Mouse (Mus musculus): ENCODE measurements around the gene Ears2. TPM values are rescaled to one million over a fixed set of nuclear protein-coding genes. Genes with fewer than 3 reads are reported as not detected.
A peak's percentile ranks its signal among the peaks of the same experiment; 100 is the strongest.

Gene Ears2
- polyA plus RNA-seq, 1 experiment from 2014 or later, result 17.9 TPM

DNA sequence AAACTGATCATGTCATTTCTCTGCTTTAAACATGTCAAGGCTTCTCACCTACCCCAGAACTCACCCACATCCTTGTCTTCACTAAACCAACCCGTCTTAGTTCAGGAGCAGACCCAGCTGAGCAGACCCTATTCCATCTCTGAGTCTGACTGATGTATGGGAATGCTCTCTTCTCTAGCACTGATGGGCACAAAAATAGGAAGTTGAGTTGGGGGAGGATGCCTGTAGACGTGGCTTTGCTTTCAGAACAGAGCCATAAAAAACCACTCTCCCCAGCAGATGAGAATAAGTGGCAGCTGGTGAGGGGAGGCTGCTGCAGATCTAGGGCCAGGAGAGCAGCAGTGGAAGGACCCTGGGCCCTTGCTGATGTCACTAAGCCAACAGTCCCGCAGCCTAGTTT lies 33.7 kb downstream of the Ears2 start:
- H3K36me3 ChIP-seq, result peaks cover 6% of the 10 kb centered on the region
- no peak for ATAC-seq (ENCODE audit: insufficient number of reproducible peaks, insufficient read depth, low FRiP score, low TSS enrichment)
- H3K9me3 ChIP-seq, result no peaks in the 10 kb centered on the region
- H3K4me3 ChIP-seq, result no peak overlapping the region
- 75% methylated on average over 3 of the region's 3 CpGs for WGBS
- no peaks in the 10 kb centered on the region for H3K4me1 ChIP-seq
- no peak overlapping the region for H3K27ac ChIP-seq
- no peaks in the 10 kb centered on the region for H3K27me3 ChIP-seq
- H3K4me2 ChIP-seq (replicated peaks), result no peak overlapping the region
- no peak overlapping the region for H3K9ac ChIP-seq

DNA sequence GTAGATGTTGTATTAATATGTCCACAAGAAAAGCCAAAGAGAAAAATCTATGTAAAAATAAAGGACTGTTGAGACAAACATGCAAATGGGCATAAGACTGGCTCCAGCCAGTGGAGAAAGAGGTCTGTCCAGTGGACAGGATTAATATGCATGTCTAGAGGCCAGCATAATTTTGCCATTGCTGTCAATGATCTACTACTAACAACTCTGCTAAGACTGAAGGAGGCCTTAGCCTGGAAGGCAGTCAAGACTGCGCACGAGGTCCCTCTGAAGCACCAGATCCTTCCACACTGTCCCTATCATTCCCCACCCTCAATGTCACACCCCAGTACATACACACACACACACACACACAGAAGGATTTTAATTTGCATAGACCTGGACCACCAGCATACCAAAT lies 44.9 kb downstream of the Ears2 start:
- Histone ChIP-seq H3K9ac (no peak overlapping the region), H3K9me3 (no peaks in the 10 kb centered on the region), H3K4me2 (replicated peaks) (no peak overlapping the region), H3K27ac (no peak overlapping the region), H3K27me3 (no peaks in the 10 kb centered on the region), H3K4me1 (peaks cover 22% of the 10 kb centered on the region), H3K4me3 (no peak overlapping the region), H3K36me3 (no peaks in the 10 kb centered on the region)
- WGBS, result 93% methylated on average over 2 of the region's 2 CpGs
- ATAC-seq (ENCODE audit: insufficient number of reproducible peaks, insufficient read depth, low FRiP score, low TSS enrichment), result no peak

DNA sequence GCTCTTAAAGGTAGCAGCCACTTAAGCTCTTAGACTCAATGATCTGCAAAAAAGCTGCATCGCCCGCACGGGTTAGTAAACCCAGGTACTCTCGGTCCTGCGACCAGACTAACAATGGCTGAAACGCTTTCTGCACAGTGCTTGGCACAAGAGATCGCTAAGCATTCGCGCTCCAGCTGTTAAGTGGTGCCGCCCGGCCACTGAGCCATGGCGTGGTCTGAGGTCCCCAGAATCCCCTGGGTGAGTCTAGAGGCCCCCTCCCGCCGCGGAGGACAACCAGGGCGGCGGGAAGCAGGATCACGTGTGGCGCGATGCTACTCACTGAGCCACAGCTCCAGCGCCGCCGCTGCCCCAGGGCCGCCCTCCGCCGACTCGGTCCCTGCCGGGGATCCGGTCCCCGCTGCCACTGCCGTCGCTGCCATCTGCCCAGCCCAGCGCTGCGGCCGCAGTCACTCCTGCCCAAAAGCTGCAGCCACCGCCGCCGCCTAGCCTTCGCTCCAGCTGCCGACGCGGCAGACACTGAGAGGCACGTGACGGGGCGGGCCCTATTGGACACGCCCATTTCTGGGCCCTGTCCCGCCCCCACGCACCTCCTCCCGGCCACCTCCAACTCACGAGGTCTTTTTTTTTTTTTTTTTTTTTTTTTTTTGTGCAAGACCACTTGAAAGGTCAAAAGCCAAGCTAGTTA lies 46.3 kb downstream of the Ears2 start, which contains the start of gene Gga2:
Gene Gga2, minus strand, starts transcription at position 556 of the 688 bp plus-strand sequence.
- ATAC-seq (ENCODE audit: insufficient number of reproducible peaks, insufficient read depth, low FRiP score, low TSS enrichment), result peak; percentile 80; the same call in 1 of the 2 replicates
- H3K4me3 ChIP-seq, result peak within 1 kb of the TSS; percentile 81
- peaks cover 27% of the 10 kb centered on the region for H3K4me1 ChIP-seq
- H3K36me3 ChIP-seq, result no peaks in the 10 kb centered on the region
- H3K4me2 ChIP-seq (replicated peaks), result peak within 1 kb of the TSS; percentile 76
- H3K27ac ChIP-seq, result peak within 1 kb of the TSS; percentile 83
- peak within 1 kb of the TSS; percentile 87 for H3K9ac ChIP-seq
- no peaks in the 10 kb centered on the region for H3K9me3 ChIP-seq
- no peaks in the 10 kb centered on the region for H3K27me3 ChIP-seq
- 1% methylated on average over 45 of the region's 50 CpGs for WGBS

DNA sequence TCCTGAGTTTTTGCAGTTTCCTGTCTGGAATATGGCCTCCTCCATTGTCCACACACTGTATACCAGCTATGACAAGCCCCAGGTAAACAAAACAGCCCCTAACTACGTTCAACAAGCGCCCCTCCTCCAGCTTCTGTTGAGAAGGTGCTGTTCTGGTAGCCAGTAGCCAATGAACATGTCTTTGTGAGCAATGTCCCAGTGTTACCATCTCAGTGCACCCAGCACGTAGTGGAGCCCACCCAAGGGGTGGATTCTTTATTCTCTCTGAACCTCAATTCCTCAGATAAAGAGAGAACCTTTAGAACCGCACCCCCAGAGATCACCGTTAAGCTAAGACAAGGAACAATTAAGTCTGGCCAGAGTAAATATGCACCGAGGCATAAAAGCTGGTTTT lies 46.8 kb downstream of the Ears2 start:
- Histone ChIP-seq H3K4me2 (replicated peaks) (peak overlapping the region; percentile 76), H3K9ac (peak overlapping the region; percentile 87), H3K27ac (peak overlapping the region; percentile 83), H3K4me1 (peaks cover 32% of the 10 kb centered on the region), H3K27me3 (no peaks in the 10 kb centered on the region), H3K4me3 (peak overlapping the region; percentile 81), H3K36me3 (no peaks in the 10 kb centered on the region), H3K9me3 (no peaks in the 10 kb centered on the region)
- WGBS, result 4% methylated on average over 6 of the region's 6 CpGs
- no peak for ATAC-seq (ENCODE audit: insufficient number of reproducible peaks, insufficient read depth, low FRiP score, low TSS enrichment)

DNA sequence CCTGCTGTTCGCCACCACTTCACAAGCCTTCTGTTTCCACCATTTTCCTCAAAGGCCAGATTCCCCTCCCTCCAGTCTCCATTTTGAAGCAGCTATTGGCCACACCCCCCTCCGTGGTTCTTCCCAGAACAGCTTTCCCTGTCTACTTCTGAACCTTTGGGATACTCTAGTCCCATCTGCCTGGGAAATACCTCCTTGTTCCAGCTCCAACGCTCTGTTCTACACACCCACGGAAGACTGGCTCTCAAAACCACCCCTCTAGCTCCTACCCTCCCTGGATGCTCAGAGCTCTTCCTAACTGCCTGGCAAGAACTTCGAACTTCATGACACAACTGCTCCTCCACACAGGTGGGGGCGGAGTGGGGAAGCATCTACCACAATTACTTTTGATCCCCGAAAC lies 48.1 kb downstream of the Ears2 start:
- ATAC-seq (ENCODE audit: insufficient number of reproducible peaks, insufficient read depth, low FRiP score, low TSS enrichment), result no peak
- Histone ChIP-seq H3K27me3 (no peaks in the 10 kb centered on the region), H3K9ac (no peak overlapping the region), H3K9me3 (no peaks in the 10 kb centered on the region), H3K4me1 (peaks cover 39% of the 10 kb centered on the region), H3K4me2 (replicated peaks) (peak overlapping the region; percentile 76), H3K36me3 (no peaks in the 10 kb centered on the region), H3K4me3 (0 out of 2 replicates have a peak overlapping the region, but pooled peaks have one; percentile 81), H3K27ac (no peak overlapping the region)
- 91% methylated on average over 7 of the region's 7 CpGs for WGBS

DNA sequence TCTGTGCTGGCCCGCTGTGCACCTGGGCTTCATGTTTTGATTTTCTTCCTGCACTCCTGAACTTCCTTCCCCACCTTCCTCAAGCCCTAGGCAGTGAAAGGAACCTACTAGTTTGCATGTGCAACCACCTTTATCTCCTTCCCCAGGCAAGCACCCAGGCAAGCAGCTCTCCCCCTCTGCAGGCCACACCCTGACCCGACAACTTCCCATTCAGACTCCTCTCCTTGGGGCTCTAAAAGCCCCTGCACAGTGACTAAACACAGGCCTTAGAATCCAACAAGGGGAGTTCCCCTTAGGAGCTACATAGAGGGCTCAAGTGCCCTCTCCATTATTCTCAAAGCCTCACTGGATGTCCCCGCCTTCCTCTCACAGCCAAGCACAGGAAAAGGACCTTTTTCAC lies 48.8 kb downstream of the Ears2 start:
- WGBS, result 72% methylated on average over 3 of the region's 3 CpGs
- Histone ChIP-seq H3K4me1 (peaks cover 39% of the 10 kb centered on the region), H3K9me3 (no peaks in the 10 kb centered on the region), H3K27ac (no peak overlapping the region), H3K9ac (no peak overlapping the region), H3K4me3 (0 out of 2 replicates have a peak overlapping the region, but pooled peaks have one; percentile 4), H3K36me3 (no peaks in the 10 kb centered on the region), H3K4me2 (replicated peaks) (peak overlapping the region; percentile 76), H3K27me3 (no peaks in the 10 kb centered on the region)
- ATAC-seq (ENCODE audit: insufficient number of reproducible peaks, insufficient read depth, low FRiP score, low TSS enrichment), result no peak

DNA sequence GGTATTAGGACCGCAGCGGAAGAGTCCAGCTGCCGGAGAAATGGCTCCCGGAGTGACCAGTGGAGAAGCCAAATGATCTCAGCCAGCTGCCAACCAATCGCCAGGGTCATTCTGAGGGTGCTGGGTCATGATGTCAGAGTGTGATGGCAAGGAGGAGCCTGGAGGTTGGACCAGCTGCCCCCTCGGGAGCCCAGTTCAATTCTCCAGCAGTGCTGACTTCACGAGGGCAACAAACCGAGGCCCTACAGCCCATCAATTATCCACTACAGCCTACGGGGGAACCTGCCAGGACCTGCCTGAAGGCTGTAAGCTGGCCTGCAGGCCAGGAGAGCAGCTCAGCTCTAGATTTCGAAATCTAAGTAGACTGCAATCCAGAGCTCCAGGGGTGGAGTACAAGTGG lies 51.3 kb downstream of the Ears2 start:
- no peaks in the 10 kb centered on the region for H3K9me3 ChIP-seq
- 52% methylated on average over 10 of the region's 10 CpGs for WGBS
- ATAC-seq (ENCODE audit: insufficient number of reproducible peaks, insufficient read depth, low FRiP score, low TSS enrichment), result no peak
- H3K9ac ChIP-seq, result no peak overlapping the region
- no peak overlapping the region for H3K4me3 ChIP-seq
- H3K27ac ChIP-seq, result no peak overlapping the region
- no peaks in the 10 kb centered on the region for H3K27me3 ChIP-seq
- peaks cover 39% of the 10 kb centered on the region for H3K4me1 ChIP-seq
- peaks cover 18% of the 10 kb centered on the region for H3K36me3 ChIP-seq
- H3K4me2 ChIP-seq (replicated peaks), result 0 out of 2 replicates have a peak overlapping the region, but pooled peaks have one; percentile 5

DNA sequence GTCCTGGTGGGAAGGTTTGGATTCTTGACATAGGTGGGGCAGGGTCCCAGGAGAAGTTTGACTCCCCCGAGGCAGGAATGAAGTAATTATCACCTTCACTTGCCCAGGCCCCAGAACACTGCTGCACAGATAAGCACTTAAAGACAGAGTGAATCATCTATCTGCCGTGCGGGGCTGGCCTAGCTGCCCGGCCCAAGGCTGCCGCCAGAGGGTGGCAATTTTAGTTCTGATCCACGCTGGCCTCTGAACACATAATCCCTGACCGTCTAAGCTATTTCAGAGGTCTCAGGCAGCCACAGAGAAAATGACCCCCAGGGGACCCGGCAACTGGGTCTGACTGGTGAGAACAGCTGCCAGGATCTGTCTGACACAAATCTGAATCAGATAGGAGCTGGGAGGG lies 52.0 kb downstream of the Ears2 start:
- no peak overlapping the region for H3K4me3 ChIP-seq

DNA sequence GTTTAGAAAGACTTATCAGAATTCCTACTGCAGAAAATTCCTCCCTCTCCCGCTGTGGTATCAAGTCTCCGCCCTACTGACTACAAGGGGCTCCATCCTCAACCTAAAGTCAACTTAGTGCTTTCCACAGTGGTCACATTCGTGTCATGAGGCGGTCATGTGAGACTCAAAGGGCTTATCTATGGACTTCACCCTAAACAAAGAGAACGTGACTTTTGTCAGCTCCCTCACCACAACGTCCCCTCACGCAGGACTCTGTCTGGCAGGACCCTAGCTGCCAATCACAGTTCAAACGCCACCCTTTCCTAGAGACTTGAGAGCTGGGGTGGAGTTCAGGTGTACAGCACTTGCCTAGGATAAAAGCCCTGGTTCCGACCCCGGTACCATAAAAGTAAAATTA lies 54.1 kb downstream of the Ears2 start:
- Histone ChIP-seq H3K4me2 (replicated peaks) (no peak overlapping the region), H3K36me3 (peaks cover 43% of the 10 kb centered on the region), H3K9me3 (no peaks in the 10 kb centered on the region), H3K9ac (no peak overlapping the region), H3K4me3 (no peak overlapping the region), H3K27me3 (no peaks in the 10 kb centered on the region), H3K27ac (no peak overlapping the region), H3K4me1 (peaks cover 17% of the 10 kb centered on the region)
- ATAC-seq (ENCODE audit: insufficient number of reproducible peaks, insufficient read depth, low FRiP score, low TSS enrichment), result no peak
- 86% methylated on average over 10 of the region's 10 CpGs for WGBS

More for the DNA sequence above, 52.0 kb downstream of the Ears2 start:
- Histone ChIP-seq H3K36me3 (peaks cover 24% of the 10 kb centered on the region), H3K4me1 (peaks cover 38% of the 10 kb centered on the region), H3K9me3 (no peaks in the 10 kb centered on the region), H3K27ac (no peak overlapping the region), H3K27me3 (no peaks in the 10 kb centered on the region), H3K4me2 (replicated peaks) (no peak overlapping the region), H3K9ac (no peak overlapping the region)
- ATAC-seq (ENCODE audit: insufficient number of reproducible peaks, insufficient read depth, low FRiP score, low TSS enrichment), result no peak
- WGBS, result 63% methylated on average over 8 of the region's 8 CpGs

DNA sequence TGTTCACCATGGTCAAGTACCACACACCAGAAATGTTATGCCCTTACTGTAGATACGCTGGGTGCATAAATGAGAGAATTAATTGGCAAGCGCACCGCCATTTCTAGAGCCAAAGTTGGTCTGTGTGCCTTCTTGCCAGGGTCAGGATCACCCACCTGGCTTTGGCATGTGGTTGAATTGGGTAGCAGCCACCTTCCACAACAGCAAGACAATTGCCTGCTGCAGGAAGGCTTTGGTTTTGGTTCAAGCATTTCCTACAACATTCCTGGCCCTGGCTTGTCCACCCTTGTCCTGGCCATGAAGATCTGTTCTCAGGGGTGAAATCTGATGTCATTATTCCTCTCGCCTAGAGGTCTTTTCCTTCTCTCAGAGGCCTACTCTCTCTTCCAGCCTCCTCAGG lies 54.7 kb downstream of the Ears2 start:
- Histone ChIP-seq H3K27ac (no peak overlapping the region), H3K36me3 (peaks cover 49% of the 10 kb centered on the region), H3K9ac (no peak overlapping the region), H3K9me3 (no peaks in the 10 kb centered on the region), H3K4me1 (peaks cover 17% of the 10 kb centered on the region), H3K4me3 (no peak overlapping the region), H3K4me2 (replicated peaks) (no peak overlapping the region), H3K27me3 (no peaks in the 10 kb centered on the region)
- WGBS, result 97% methylated on average over 4 of the region's 4 CpGs
- ATAC-seq (ENCODE audit: insufficient number of reproducible peaks, insufficient read depth, low FRiP score, low TSS enrichment), result no peak

DNA sequence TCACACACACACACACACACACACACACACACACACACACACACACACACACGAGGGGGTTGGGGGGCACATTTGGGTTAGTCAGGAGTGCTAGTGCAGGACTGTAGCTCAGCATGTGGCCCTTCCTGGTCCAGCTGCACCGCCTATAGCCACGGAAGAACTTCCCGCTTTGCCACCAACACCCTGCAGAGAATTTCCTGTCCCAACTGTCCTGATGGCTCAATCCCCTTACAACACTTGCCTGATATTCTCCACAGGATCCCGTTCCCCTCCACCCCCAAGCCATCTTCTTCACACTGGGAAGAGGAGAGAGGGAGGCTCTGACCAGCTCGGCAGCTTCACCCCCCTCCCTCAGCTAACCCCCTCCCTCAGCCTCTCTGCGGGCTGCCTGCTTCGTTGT lies 66.7 kb downstream of the Ears2 start:
- H3K4me2 ChIP-seq (replicated peaks), result no peak overlapping the region
- H3K36me3 ChIP-seq, result peaks cover 86% of the 10 kb centered on the region
- H3K4me1 ChIP-seq, result no peaks in the 10 kb centered on the region
- no peaks in the 10 kb centered on the region for H3K27me3 ChIP-seq
- H3K9ac ChIP-seq, result no peak overlapping the region
- H3K4me3 ChIP-seq, result no peak overlapping the region
- no peak for ATAC-seq (ENCODE audit: insufficient number of reproducible peaks, insufficient read depth, low FRiP score, low TSS enrichment)
- H3K27ac ChIP-seq, result no peak overlapping the region
- no peaks in the 10 kb centered on the region for H3K9me3 ChIP-seq
- 77% methylated on average over 7 of the region's 8 CpGs for WGBS

DNA sequence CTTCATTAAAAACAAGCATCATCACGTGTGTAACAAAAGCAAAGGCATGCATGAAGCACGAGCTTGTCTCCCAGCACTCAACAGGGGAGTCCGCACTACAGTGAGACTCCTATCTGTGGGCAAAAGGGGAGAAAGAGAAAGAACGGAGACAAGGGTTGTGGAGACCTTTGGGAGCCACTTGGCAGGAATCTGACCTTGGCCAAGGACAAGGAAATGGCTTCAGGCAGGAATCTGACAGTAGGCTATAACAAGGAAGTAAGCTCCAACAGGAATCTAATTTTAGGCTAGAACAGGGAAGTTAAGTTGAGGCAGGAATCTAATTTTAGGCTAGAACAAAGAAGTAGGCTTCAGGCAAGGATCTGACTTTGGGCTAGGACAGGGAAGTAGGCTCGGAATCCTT lies 71.1 kb downstream of the Ears2 start:
- Histone ChIP-seq H3K27me3 (no peaks in the 10 kb centered on the region), H3K4me3 (no peak overlapping the region)

More for the DNA sequence above, 71.1 kb downstream of the Ears2 start:
- Histone ChIP-seq H3K27ac (no peak overlapping the region), H3K36me3 (peaks cover 85% of the 10 kb centered on the region), H3K9ac (no peak overlapping the region), H3K9me3 (no peaks in the 10 kb centered on the region), H3K4me1 (no peaks in the 10 kb centered on the region), H3K4me2 (replicated peaks) (no peak overlapping the region)
- 87% methylated on average over 5 of the region's 5 CpGs for WGBS
- ATAC-seq (ENCODE audit: insufficient number of reproducible peaks, insufficient read depth, low FRiP score, low TSS enrichment), result no peak
